Mouse (Mus musculus) cerebellum, postnatal 25 days (tissue): ENCODE data around the gene Camk2n1.

Experiments used
- DNase-seq, 2 experiments: peaks; one replicate each; pipeline ENCODE4 v3.0.0; 2021; ENCODE audit warnings: mixed read lengths in 2 of 2

The Camk2n1 gene

DNA sequence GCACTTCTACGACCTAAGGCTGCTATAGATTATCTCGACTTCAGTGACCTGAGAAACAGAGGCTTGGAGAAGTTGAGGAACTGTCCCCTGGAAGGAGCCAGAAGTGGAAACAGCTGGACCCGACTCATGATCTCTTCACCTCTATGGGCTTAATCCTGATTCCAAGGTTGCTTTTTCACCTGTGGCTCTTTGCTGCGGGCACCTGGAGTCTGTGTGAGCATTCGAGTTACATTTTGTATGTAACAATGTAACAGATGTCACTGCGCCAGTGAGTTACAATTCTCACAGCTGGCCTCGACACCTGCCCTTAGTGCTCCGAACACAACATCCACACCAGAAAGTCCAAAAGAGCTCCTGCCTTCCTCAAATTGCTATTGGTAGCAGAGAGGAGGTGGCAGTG is 11.3 kb downstream of the Camk2n1 start:
- DNase-seq: no peak

DNA sequence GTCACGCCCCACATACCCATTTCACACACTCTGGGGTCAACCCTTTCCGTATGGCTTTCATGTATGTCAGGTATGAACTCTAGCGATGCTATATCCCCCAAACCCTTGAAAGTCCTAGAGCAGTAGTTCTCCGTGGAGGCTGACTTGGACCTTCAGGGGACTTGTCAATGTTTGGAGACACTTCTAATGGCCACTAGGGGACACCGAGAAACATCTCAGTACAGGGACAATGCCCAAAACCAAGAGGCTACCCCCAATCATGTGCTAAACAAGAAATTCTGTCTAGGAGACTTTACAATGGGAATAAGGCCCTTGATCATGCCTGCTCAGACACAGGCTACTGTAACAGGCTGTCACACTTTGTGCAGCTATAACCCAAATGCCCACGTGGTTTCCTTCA is 12.6 kb downstream of the Camk2n1 start:
- no peak for DNase-seq

DNA sequence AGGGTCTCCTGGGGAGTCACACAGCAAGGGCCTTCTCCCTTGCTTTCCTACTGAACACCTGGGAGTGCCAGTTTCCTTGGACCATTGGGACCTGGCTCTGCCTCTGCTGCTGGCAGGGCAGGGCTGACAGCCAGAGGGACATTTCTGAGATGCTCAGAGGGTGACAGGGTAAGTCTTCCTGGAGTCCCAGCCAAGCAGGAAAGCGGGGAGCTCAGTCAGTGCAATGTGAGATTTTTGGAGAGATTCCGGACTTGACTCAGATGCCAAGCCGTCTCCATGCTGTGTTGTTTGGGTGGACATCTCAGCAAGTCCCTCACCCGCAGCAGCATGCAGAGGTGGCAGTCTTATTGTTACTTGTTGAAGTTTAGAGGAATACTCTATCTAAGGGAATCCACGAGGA is 13.3 kb downstream of the Camk2n1 start:
- DNase-seq: no peak

DNA sequence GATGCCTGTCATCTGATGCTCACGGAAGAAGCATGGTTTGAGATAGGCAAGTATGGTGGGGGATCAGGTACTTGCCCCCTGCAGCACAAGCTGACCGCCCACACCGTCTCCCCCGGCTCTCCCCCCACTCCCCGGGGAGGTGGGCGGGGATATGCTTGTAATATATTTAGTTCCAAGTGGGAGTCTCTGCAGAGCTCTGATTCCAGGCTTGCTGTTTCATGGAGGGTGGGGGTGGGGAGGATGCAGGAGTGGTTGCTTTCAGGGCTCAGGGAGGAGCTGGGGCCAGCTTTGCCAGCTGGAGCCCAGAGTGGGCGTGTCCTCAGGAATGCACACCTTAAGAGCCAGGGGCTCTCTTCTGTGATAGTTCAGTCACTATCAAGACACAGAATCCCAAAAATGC is 15.0 kb downstream of the Camk2n1 start:
- DNase-seq: no peak

DNA sequence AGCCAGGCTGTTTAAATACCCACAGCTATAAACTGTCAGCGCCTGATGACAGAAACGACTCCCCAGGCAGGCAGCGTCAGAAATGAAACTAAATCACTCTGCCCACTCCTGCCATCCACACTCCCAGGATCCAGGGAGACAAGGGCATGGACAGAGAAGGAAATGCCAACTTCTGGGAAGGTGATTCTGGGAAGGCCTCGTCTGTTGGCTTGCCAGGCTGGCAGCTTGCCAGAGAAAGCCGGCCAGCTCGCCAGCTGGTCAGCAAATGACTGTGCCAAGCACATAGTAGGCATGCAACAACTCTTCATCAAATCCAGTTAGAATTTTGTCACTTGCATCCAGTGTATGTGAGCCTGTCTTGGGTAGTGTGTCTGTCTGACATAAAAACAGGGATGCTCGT is 17.1 kb downstream of the Camk2n1 start:
- peak; percentile 52 to 70 for DNase-seq

DNA sequence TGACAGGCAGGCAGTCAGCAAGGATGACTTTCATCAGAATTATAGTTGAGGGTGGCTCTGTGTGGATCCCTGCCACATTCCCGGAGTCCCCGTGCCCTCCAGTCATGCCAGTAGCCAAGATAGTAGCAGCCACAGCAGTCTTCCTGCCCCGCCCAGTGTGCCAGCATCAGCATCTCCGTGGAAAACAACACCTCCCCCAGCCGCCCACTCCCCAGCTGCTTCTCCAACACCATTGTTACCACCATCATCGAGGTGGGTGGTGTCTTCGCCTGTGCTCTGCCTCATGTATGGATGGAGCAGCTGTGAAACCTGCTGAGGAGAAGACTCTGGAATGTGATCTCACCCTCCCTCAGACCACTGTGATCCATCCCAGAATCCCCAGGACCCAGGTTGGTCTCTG is 25.5 kb downstream of the Camk2n1 start:
- no peak for DNase-seq

DNA sequence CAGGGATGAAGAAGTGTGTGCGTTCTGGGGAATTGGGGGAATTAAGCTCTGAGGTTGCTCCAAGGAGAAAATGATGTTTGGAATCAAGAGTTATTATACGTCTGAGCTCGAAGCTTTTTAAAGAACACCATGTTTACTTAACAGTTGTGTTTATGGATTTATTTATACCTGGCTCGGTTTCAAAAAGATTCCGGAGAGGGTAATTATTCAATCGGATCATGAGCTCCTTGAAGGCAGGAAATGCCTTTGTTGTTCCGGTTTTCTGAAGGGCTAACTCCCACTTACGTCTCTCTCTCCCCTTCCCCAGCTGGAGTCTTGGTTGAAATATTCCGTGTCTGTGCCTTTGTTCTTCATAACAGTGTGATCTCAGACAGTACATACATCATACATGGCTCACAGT is 26.8 kb downstream of the Camk2n1 start:
- no peak for DNase-seq

DNA sequence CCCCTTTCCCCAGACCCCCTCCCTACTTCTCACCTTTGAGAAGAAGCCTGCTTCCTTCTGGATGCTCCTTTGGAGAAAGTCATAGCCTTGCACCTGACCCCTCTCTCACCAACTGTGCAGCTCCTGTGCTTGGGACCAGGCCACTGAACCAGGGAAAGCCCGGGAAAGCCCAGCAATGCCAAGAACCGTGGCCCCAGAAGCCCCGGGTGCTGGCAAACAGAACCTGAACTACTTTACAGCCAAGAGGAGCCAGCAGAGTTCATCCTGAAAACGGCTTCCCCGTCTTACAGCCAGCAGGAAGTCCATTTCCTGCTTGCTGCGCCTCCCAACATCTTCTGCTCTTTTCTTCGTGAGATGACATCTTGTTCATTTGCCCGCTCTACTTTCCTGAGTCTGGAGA is 28.6 kb downstream of the Camk2n1 start:
- peak in 1 of 2 experiments; percentile 37 for DNase-seq

DNA sequence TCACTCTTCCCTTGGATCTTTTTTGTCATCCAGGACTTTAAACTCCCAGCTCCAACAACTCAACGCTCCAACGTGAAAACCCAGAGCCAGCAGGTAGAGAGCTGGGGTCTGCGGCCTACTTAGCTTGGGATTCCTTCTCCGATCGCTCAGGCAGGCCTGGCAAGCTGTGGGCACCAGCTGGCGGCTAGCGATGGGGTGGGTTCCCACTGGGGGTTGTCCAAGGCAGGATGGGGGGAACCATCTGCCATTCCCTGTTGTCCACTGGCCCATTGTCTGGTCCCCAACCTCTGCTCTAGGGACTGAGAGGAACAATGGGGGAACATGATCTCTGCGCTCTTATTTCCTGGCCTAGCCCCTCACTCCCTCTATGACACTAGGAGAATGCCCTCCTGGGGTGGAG is 34.1 kb downstream of the Camk2n1 start:
- DNase-seq: peak; percentile 51 to 64

DNA sequence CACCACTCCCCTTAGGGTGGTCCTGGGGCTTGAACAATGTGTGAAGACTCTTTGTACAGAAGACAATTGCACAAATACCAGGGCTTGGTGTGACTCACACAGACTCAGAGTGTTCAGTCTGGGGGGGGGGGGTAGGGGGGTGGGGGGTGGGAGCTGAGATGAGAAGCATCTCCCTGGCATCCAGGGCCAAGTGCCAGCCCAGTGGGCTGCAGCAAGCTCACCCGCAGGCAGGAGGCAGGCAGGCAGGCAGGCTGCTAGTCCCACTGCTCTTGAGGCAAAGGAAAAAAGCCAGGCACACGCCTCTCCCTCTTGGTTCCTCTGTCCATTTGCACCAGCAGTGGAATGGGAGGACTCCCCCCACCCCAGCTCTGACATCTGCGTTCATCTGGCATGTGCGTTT is 37.0 kb downstream of the Camk2n1 start:
- DNase-seq: no peak

DNA sequence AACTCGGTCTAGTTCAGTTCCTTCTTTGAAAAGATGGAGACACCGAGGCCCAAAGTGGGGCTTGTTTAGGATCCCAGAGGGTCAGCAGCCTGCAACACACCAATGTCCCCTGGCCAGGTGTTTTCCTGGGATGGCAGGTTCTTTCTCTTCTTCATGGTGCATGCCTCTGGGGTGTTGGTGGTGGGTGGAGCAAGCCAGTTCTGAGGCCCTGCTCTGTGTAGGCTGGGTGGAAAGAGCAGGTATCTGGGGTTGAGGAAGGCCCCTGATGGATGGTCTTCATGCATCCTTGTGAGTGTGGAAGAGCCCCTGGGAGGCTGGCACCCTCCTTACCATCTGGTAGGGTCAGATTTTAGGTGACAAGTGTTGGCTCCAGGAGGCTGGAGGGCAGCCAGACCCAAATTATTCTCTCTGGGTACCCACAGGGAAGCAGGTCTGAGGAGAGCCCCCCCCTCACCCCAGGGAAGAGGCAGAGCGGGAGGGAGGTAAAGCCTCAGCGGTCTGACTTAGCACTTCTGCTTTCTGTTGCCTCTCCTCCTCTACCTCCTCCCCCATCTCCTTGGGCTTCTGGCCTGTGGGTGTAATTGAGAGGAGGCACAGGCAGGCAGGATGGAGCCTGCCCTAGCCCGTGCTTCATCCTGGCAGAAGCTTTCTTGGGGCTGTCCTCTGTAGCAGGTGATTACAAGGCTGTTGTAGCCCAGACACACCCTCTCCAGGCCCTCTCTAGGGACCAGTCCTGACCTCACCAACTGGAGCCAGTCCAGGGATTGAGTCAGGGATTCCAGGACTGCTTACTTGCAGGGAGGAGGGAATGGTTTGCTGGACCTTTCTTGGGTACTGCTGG is 39.3 kb downstream of the Camk2n1 start:
- peak; percentile 55 to 68 for DNase-seq

DNA sequence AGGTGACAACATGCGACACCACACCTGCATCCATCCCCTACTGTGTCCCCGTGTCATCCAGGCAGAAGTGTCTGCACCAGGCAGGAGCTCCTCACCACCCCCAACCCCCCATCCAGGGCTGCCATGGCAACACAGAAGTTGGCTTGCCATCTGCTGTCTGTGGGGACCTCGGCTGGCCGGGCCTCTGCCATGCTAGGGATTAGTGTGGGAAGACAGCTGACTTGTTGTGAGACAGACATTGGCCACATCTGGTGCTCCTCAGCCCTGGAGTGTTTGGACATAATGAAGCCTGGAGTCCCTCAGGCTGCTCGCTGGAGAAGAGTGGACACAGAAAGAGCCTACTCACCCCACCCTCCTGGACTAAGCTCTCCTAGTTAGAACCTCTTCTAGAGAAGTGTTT is 40.8 kb downstream of the Camk2n1 start:
- DNase-seq: peak in 1 of 2 experiments; percentile 27

DNA sequence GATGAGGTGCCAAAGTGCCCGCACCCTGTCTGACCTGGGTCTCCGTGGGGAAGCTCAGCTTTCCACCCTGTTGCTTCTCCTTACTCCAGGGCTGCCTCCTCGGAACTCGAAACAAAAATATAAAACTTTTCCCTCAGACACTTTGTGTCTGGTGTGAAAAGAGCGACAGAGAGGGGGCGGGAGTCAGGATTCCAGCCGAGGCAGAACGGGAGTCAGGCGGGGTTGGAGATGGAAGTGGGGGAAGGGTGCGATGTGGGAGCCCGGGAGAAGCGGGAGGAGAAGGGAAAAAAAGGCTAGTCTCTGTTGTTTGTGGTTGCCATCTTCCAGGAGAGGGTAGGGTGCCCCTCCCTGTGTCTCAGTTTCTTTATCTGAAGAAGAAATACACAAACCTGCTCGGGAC is 41.7 kb downstream of the Camk2n1 start:
- DNase-seq: no peak

DNA sequence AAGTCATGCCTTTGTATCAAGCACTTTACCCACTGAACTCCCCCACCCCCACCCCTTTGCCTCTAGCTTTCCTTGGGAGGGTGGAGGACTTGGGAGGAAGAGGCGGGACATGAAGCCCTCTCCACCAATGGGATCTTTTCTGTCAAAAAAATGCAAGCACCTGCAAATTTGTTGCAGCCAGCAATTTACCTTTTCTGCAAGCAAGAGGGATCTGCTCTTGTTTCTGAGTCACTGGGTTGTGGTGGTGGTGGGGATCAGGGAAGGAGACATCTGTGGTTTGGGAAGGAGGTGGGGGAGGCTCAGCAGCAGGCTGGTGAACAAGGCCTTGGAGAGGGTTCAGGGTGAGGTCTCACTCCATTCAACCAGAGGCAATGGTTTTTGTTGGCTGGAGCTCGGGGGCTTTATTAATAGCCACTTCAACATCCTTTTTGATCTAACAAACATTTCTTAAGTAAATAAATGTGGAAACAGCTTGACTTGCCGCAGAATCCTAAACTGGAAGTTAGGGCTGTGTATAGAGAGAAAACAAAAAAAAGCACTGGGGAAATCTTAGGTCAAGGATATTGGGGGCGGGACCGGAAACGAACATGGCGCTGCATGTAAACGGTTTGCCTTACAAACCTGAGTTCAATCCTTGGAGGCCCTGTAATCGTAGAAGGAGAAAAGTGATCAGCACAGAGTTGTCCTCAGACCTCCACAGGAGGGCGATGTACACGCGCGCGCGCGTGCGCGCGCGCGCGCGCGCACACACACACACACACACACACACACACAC is 42.8 kb downstream of the Camk2n1 start:
- DNase-seq: no peak

DNA sequence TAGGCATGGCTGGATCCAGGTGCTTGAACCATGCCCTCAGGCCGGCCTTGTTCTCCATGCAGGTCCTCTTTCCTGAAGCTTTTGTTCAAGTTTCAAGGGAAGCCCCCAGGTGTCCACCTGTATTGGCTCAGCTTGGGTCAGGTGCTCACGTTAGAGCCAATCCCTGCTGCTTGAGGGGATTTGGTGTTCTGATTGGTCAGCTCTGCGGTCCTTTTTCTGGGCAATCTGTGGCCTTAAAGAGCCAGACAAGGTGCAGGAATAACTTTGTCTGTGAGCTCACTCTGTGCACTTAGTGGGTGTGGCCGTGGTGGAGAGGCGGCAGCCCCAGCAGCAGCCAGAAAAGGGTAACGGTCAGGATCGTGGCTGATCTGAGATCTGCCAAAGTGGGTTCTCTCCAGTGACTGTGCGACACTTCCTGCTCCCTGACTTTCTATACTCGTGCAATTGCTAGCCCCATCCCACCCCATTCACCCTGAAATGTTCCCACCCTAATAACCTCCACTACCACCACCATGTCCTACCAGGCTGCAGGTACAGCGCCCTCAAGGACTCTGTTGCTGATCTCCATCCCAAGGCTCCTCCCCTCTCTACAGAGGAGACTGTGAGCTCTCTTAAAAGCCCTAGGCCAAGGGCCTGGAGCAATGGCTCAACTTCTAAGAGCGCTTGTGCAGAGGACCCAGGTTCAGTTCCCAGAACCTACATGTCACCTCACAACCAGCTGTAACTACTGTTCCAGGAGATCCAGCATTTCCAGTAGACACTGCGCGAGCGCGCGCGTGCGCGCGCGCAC is 45.9 kb downstream of the Camk2n1 start:
- DNase-seq: no peak

DNA sequence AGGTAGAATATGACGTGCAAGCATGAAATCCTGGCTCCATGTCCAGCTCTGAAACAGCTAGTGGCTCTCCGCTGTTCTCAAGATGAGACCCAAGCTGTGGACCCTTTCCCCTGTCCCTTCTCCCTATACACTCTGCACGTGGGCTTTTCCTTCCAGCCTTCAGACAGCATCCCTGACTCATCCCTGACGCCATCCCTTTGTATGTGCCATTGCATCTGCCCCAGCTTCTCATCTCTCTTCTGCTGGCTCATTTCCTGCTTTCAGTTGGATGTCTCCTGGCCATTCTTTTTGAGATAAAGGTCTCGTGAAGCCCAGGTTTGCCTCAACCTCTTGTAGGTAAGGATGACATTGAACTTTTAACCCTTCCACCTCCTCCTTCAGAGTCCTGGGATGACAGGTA is 46.9 kb downstream of the Camk2n1 start:
- no peak for DNase-seq

DNA sequence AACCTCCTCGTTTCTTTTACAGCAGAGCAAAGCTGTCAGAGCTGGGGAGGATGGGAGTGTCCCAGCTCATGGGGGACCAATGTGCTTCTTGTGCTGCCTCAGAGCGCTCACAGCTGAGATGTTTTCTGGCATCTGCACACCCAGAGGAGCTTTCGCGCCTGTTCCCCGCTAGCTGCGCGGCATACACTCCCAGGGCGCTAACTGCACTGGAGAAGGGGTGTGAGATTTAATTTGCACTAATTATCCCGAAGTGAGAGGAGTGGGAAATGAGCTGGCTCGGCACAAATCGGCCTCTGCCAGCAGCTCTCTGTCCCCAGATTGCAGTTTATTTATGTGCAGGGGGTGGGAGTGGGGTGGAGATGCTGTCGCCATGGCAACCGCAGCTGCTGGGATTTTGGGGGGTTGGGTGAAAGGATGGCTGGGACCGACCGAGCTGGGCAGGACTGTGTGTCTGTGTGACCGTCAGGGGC is 50.6 kb downstream of the Camk2n1 start:
- no peak for DNase-seq

DNA sequence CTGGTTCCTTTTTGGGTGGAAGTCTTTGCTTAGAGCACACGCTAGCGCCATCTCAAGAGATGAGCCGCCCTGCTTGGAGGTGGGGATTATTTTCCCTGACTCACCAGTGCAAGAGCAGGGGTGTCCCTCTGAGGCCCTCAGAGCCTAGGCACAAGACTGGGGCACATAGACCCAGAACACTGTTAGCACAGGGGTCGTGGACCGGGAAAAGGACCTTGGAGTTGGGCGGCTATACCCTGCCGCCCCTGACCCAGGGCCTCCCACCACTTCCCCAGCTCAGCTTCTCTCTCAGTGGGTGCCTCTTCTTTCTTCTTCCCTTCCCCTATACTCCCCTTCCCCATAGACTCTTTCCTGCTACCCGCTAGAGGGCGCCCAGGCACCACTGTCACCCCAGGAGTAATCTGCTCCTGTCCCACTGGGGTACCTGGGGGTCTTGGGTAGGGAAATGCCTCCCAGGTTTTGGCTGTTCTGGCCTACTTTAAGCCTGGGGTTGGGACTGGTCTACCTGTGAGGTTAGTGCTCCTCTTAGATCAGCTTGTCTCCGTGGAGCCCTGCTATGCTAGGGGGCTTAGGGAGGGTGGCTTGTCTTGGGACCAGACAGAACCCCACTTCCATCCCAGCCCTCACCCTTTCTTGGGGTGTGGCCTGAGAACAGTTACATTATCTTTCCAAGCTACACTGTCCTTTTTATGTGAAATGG is 51.2 kb downstream of the Camk2n1 start:
- peak in 1 of 2 experiments; percentile 66 for DNase-seq

DNA sequence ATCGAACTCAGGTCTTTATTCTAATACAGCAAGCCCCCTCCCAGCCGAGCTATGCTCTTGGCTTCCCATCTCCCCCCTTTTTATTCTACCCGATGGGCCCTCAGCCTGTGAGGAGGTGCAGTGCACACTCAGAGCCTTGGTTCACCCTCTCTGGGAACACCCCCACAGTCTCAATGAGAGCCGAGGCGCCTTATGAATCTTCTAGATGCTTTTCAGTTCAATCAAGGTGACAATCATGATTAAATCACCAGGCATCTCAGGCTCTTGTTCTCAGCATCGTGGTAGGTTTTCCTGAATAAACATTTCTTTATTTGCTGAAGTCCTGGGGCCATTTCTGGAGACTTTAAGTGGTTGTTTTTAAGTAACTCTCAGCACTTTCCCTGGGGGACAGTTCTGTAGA is 53.8 kb downstream of the Camk2n1 start:
- no peak for DNase-seq
